Mouse (Mus musculus) limb, embryonic 14.5 days (tissue): ENCODE measurements at regions not wholly inside any gene's neighbourhood (a gene's known extent, or its start where the extent isn't known, plus 50 kb on each side); places are given as distances from the start of the nearest gene placed in this dataset.

ENCODE experiments used
- ATAC-seq: fragments of 200-750 bp; cut with Nextera tagmentation; 2 replicates; pipeline ENCODE4 v1.8.0; 2017; ENCODE audit warnings: low read depth, moderate number of reproducible peaks, moderate TSS enrichment; ENCODE audit not compliant: low FRiP score
- DNase-seq: peaks from one replicate; pipeline ENCODE4 v3.0.0-alpha.2; 2015; ENCODE audit warnings: low spot score
- H3K27ac ChIP-seq: fragments of 300-500 bp; sonication (generic); replicated peaks from 2 replicates; pipeline ENCODE4 v1.5.1; 2014; ENCODE audit warnings: low read depth, mild to moderate bottlenecking, low read length, moderate library complexity, mixed read lengths
- H3K27me3 ChIP-seq: fragments of 300-500 bp; sonication (generic); 2 replicates; pipeline ENCODE4 v1.6.1; 2014; ENCODE audit warnings: low read length, mixed read lengths; ENCODE audit not compliant: control insufficient read depth, insufficient read depth
- H3K36me3 ChIP-seq: fragments of 300-500 bp; sonication (generic); 2 replicates; pipeline ENCODE4 v1.6.1; 2014; ENCODE audit warnings: mild to moderate bottlenecking, low read length, moderate library complexity, mixed read lengths; ENCODE audit not compliant: control insufficient read depth, insufficient read depth
- H3K4me1 ChIP-seq: fragments of 300-500 bp; sonication (generic); 2 replicates; pipeline ENCODE4 v1.6.1; 2014; ENCODE audit warnings: antibody characterized with exemption, low read length, mixed read lengths; ENCODE audit not compliant: control insufficient read depth, insufficient read depth
- H3K4me2 ChIP-seq: fragments of 300-500 bp; sonication (generic); replicated peaks from 2 replicates; pipeline ENCODE4 v1.6.1; 2014; ENCODE audit warnings: low read depth, mild to moderate bottlenecking, low read length, moderate library complexity; ENCODE audit not compliant: severe bottlenecking
- H3K4me3 ChIP-seq: fragments of 300-500 bp; sonication (generic); replicated peaks from 2 replicates; pipeline ENCODE4 v1.5.1; 2014; ENCODE audit warnings: low read length
- H3K9ac ChIP-seq: fragments of 300-500 bp; sonication (generic); 2 replicates; pipeline ENCODE4 v1.6.1; 2014; ENCODE audit warnings: mild to moderate bottlenecking, low read depth, low read length, moderate library complexity; ENCODE audit not compliant: severe bottlenecking
- H3K9me3 ChIP-seq: fragments of 300-500 bp; sonication (generic); 2 replicates; pipeline ENCODE4 v1.6.1; 2016; ENCODE audit warnings: low read length; ENCODE audit not compliant: control insufficient read depth
- POLR2A ChIP-seq: fragments of 200-500 bp; IDR thresholded peaks from 2 replicates; pipeline ENCODE4 v1.8.0; 2012; ENCODE audit warnings: inconsistent platforms, mild to moderate bottlenecking, moderate library complexity, borderline replicate concordance; ENCODE audit not compliant: insufficient read depth, insufficient read length; ENCODE audit errors: extremely low read depth
- WGBS: fragments of 180-500 bp; shearing (Covaris S2); extraction: QIAGEN DNeasy Blood & Tissue Kit; methylation state at CpG from one replicate; pipeline ENCODE4 v1.1.7; 2014; 5-methylcytosine and 5-hydroxymethylcytosine counted together

GRCm38 (mm10) chr4:9083526-9083925 is 844.7 kb upstream of the Car8 start:
- no peak for DNase-seq
- Histone ChIP-seq H3K27ac (no peak overlapping the region), H3K27me3 (no peaks in the 10 kb centered on the region), H3K36me3 (no peaks in the 10 kb centered on the region), H3K4me3 (no peak overlapping the region), H3K9me3 (no peaks in the 10 kb centered on the region), H3K4me1 (peaks cover 7% of the 10 kb centered on the region; the same call in 1 of the 2 replicates), H3K4me2 (no peak overlapping the region), H3K9ac (no peak overlapping the region)
- no peak for TF ChIP-seq POLR2A
- no peak for ATAC-seq
- 47% methylated on average over 13 of the region's 13 CpGs for WGBS

DNA sequence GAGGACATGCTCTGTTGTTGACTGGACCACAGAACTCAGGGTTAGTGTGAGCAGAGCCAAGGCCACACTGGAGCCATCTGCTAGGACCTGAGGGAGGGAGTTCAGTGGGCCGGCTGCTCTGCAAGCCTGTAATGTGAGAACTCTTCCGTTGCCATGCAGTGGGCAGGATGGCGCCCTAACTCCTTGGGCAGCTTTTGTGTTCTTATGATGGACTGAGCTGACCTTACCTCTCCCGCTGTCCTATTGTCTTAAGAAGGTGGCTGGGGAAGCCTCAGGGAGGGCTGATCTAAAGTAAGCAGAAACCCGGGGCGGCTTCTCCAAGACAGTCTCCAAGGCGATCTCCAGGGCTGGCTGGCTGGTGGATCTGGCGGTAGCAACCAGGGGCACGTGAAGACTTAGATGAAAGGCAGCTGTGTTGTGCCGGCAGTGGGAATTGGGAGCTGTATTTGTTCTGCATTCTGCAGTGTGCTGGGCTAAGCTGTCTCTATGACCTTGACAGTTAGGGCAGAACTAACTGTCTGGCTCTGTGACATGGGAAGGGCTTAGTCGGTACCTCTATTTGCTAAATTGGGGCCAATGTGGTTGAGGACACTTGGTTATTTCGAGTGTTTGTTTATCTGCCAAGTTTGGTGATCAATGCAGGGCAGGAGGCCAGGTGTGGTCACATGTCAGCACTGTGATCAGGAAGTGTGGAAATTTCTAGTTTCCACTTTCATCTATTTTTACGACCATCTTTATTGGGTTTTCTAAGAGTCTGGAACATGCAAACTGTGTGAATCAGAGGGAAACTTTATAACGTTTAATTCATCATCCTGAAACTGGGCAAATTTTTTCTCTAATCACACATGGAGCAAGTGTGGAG is 843.1 kb upstream of the Car8 start:
- H3K27ac ChIP-seq = no peak overlapping the region
- H3K4me2 ChIP-seq = no peak overlapping the region
- peak; percentile 50 for ATAC-seq
- no peaks in the 10 kb centered on the region for H3K36me3 ChIP-seq
- H3K4me1 ChIP-seq = peaks cover 7% of the 10 kb centered on the region; the same call in 1 of the 2 replicates
- H3K9me3 ChIP-seq = no peaks in the 10 kb centered on the region
- no peak overlapping the region for H3K4me3 ChIP-seq
- DNase-seq = no peak
- H3K27me3 ChIP-seq = no peaks in the 10 kb centered on the region
- no peak for TF ChIP-seq POLR2A
- 35% methylated on average over 14 of the region's 14 CpGs for WGBS
- H3K9ac ChIP-seq = no peak overlapping the region

GRCm38 (mm10) chr4:9080821-9081493 is 842.1 kb upstream of the Car8 start:
- no peak for TF ChIP-seq POLR2A
- ATAC-seq (no peak), DNase-seq (no peak)
- Histone ChIP-seq H3K9me3 (no peaks in the 10 kb centered on the region), H3K36me3 (no peaks in the 10 kb centered on the region), H3K27me3 (no peaks in the 10 kb centered on the region), H3K27ac (no peak overlapping the region), H3K9ac (no peak overlapping the region), H3K4me3 (no peak overlapping the region), H3K4me2 (no peak overlapping the region), H3K4me1 (peaks cover 7% of the 10 kb centered on the region; the same call in 1 of the 2 replicates)
- 70% methylated on average over 15 of the region's 15 CpGs for WGBS

- no peak overlapping the region for H3K4me2 ChIP-seq
- DNase-seq (no peak), ATAC-seq (no peak)
- TF ChIP-seq POLR2A = no peak
- no peaks in the 10 kb centered on the region for H3K27me3 ChIP-seq
- H3K4me3 ChIP-seq = no peak overlapping the region
- no peak overlapping the region for H3K9ac ChIP-seq
- H3K36me3 ChIP-seq = no peaks in the 10 kb centered on the region
- peaks cover 7% of the 10 kb centered on the region; the same call in 1 of the 2 replicates for H3K4me1 ChIP-seq
- 25% methylated on average over 4 of the region's 4 CpGs for WGBS
- H3K9me3 ChIP-seq = no peaks in the 10 kb centered on the region
- H3K27ac ChIP-seq = no peak overlapping the region
Observed at GRCm38 (mm10) chr4:9079828-9080245, 841.0 kb upstream of the Car8 start.

- H3K4me2 ChIP-seq = no peak overlapping the region
- no peak for TF ChIP-seq POLR2A
- no peak overlapping the region for H3K4me3 ChIP-seq
Observed at GRCm38 (mm10) chr4:9074447-9074846, 835.6 kb upstream of the Car8 start.

More at GRCm38 (mm10) chr4:9074447-9074846, 835.6 kb upstream of the Car8 start:
- DNase-seq (no peak), ATAC-seq (no peak)
- no peaks in the 10 kb centered on the region for H3K9me3 ChIP-seq
- no peak overlapping the region for H3K9ac ChIP-seq
- no peak overlapping the region for H3K27ac ChIP-seq
- no peaks in the 10 kb centered on the region for H3K27me3 ChIP-seq
- no peaks in the 10 kb centered on the region for H3K4me1 ChIP-seq
- 45% methylated on average over 2 of the region's 2 CpGs for WGBS
- no peaks in the 10 kb centered on the region for H3K36me3 ChIP-seq
